Mouse (Mus musculus): ENCODE results near the gene Prr5l.

The Prr5l gene

GRCm38 (mm10) chr2:101882998-101883397 is at the start of gene Prr5l:
TSS of gene Prr5l (minus strand) at chr2:101883027.
- no peak for DNase-seq (ENCODE audit: low spot score)

- no peak for DNase-seq (ENCODE audit: low spot score)
Measured at GRCm38 (mm10) chr2:101932169-101932936, 49.5 kb upstream of the Prr5l start.

- no peak for DNase-seq (ENCODE audit: low spot score)
Measured at GRCm38 (mm10) chr2:101925591-101926188, 42.9 kb upstream of the Prr5l start.

- DNase-seq (ENCODE audit: low spot score): no peak
Measured at GRCm38 (mm10) chr2:101925183-101925582, 42.4 kb upstream of the Prr5l start.

DNA sequence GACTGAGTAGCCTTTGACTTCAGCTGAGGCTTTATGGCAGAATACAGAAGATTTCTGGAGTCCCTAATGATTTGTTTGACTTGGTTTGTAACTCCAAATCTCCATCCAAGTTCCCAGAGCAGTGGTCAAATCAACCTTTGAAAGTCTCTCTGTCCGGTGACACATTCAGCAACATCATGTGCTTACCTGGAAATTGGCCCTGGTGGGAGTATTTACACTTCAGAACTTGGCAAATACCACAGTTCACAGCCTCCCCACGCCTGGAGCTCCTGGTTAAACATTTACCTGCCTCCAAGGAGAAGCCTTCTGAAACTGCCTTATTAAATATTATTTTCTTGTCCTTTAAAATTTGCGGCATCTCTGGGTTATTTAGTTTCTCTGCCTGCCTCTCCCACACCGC is 40.4 kb upstream of the Prr5l start:
- no peak for DNase-seq (ENCODE audit: low spot score)

DNA sequence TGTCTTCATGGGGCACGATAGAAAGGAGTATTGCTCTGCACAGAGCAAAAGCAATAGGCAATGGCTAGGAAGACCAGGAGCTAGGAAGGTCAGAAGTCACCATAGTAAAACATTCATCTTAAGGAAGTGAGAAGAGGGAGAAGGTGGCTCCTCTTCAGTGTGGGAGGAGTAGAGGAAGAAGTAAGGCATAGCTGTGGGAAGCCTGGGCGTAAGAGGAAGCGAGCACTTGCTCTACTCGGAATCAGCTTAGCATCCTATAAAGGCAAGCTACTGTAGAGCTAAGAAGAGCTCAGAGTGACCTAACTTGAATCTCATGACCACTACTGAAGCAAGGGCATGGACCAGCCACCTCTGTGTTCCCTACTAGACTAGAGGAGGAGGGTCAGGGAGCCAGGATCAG is 39.5 kb upstream of the Prr5l start:
- DNase-seq (ENCODE audit: low spot score): no peak

- DNase-seq (ENCODE audit: low spot score): no peak
Measured at GRCm38 (mm10) chr2:101920136-101920554, 37.3 kb upstream of the Prr5l start.

- no peak for DNase-seq (ENCODE audit: low spot score)
Measured at GRCm38 (mm10) chr2:101918518-101918917, 35.7 kb upstream of the Prr5l start.

GRCm38 (mm10) chr2:101909326-101910080 is 26.7 kb upstream of the Prr5l start:
- no peak for DNase-seq (ENCODE audit: low spot score)

DNA sequence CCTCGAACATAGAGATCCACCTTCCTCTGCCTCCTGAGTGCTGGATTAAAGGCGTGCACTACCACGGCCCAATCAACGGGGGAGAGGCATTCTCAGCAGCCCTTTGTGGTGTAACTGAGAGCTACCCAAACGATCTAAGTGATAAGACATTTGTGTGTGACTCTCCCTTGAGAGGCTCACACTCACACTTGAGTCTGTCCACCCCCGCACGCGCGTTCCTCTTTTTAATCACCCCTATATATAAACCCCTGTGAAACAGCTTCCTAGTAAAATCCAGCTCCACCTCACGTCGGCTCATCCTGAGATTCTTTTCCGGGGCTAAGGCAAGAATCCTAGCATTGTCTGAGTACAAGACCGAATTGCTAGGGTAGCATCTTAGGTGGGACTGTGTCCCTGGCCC is 25.9 kb upstream of the Prr5l start:
- DNase-seq (ENCODE audit: low spot score): no peak

- no peak for DNase-seq (ENCODE audit: low spot score)
Measured at GRCm38 (mm10) chr2:101907386-101908022, 24.7 kb upstream of the Prr5l start.

DNA sequence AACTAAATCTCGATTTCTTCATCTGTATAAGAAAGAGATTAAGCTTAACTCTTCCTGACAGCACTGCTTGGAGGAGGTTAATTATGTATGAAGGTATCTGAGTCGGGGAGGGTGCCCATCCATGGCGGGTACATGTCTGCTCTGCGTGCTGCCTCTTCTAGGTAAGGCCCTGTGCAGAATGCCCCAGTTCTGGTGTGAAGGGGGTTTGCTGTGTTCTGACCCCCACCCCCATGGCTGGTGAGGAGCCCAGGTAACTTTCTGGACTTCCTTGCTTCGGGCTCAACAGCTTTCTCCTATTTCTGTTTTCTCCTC is 23.5 kb upstream of the Prr5l start:
- DNase-seq (ENCODE audit: low spot score): no peak

GRCm38 (mm10) chr2:101905534-101906378 is 22.9 kb upstream of the Prr5l start:
- DNase-seq (ENCODE audit: low spot score): peak; percentile 21

GRCm38 (mm10) chr2:101902196-101902595 is 19.4 kb upstream of the Prr5l start:
- no peak for DNase-seq (ENCODE audit: low spot score)

DNA sequence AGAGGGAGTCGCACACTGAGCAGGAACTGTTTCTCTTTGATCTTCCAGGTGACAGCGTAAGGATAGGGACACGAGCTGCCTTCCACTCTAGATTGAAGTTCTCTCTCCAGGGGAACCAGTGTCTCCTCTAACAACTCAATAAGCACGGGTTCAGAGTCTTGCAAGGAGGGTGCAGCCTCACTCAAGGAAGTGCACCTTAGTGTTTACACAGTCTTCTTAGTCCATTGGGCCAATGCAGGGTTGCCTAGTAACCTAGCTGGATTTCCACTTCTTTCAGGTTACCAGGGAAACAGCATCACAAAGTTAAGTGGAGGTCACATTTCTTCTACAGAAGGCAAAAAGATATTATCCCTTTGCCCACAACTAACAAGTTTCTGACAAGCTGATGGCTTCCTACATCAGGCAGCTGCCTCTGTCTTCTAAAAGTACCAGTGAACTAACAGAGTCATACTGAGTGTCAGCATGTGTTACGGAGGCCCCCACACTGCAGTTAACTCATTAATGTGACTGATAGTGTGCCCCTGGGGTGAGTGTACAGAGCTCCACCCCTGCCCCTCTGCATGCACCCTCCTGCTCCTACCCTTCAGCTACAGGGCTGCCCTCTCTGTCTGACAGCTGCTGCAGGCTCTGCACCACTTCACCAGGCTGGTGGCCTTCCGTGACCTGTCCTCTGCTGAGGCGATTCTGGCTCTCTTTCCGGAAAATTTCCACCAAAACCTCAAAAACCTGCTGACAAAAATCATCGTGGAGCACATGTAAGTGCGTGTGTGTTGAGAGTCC is 13.8 kb upstream of the Prr5l start:
- DNase-seq (ENCODE audit: low spot score): no peak

- no peak for DNase-seq (ENCODE audit: low spot score)
Measured at GRCm38 (mm10) chr2:101894126-101894525, 11.3 kb upstream of the Prr5l start.

DNA sequence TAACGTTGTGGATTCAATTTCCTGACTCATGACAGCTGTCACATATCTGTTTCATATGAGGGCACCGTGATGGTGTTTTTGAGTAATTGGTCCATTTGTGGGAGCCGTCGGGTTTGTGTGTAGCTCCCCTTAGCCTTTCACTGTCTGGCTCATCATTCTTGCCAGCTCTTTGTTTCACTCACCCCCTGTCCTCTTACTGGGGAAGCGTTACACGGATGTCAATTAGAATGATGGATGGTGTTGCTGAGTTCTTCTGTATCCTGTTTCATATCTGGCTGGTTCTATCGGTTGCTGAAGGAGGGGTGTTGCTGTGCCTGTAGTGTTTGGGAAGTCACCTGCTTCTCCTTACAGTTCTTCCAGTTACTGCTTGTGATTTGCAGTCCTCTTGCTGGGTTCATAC is 8.3 kb upstream of the Prr5l start:
- DNase-seq (ENCODE audit: low spot score): no peak

- DNase-seq (ENCODE audit: low spot score): no peak
Measured at GRCm38 (mm10) chr2:101888886-101889285, 6.1 kb upstream of the Prr5l start.

GRCm38 (mm10) chr2:101885768-101886438 is 3.1 kb upstream of the Prr5l start, which contains the start of gene Commd9:
TSS of gene Commd9 (plus strand) at chr2:101886247.
- peak; percentile 84 for DNase-seq (ENCODE audit: low spot score)

DNA sequence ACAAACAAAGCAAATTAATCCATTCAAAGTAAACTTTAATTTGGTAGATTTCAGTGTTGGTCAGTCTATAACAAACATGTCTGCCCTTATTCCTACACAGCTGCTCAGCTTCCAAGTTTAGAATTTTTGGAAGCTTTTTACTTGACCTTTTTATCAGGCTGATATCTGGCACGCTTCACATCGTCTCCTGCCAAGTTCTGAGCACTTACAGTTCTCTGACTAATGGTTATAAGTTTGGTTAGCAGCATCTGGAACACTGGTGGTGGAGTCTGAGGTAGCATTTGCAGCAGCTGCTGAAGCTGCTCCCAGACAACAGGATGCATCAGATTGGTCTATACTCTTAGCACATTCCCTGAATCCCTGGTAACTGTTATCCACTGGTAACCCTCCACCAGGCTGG is 1.5 kb upstream of the Prr5l start:
- no peak for DNase-seq (ENCODE audit: low spot score)

Measured in spleen, adult 12 weeks (tissue).